Mouse (Mus musculus): ENCODE data around the gene Fyb2. TPM values are rescaled to one million over a fixed set of nuclear protein-coding genes. Genes with fewer than 3 reads are reported as not detected.
"Not testable (repeated sequence)": the region's sequence is repeated elsewhere in the genome, so short reads cannot be mapped to it uniquely, and the experiment has no call there.

Fyb2 gene
- polyA plus RNA-seq, 1 experiment from 2014 or later: 0.24 TPM

DNA sequence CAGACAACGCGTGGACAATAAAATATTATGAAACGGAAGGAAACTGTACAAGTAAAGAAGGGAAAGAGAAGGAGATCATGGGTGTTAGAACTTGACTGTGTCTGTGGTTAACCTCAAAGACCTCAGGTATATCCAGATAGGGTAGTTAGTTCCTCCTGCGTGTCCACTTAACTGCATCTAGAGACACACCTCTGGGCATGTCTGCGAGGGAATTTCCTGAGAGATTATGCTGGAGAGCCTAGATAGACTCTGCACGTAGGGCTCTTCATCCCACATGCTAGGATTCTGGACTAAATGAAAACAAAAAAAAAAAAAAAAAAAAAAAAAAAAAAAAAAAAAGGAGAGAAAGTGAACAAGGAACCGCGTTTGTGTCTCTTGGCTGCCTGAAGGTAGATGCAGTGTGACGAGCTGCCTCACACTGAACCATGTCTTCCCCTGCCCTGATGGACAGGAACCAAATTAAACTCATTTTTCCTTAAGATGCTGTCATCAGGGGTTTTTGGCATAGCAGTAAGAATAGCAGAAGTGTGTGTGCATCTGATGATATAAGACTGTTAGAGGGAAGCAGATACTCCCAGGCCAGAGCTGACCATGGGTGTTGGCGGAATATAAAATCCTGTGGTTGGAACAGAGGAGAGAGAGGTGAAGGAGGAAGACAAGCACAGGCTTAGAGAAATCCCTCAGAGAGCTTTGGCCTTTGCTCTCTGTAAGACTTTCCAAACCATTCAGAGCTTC, 80.1 kb downstream of the Fyb2 start:
- no peak overlapping the region for H3K27ac ChIP-seq
- no peaks in the 10 kb centered on the region for H3K36me3 ChIP-seq
- H3K27me3 ChIP-seq (ENCODE audit: insufficient read depth, poor library complexity, severe bottlenecking): no peaks in the 10 kb centered on the region
- H3K4me1 ChIP-seq: no peaks in the 10 kb centered on the region
- WGBS: 85% methylated on average over 10 of the region's 10 CpGs
- DNase-seq (ENCODE audit: low spot score): no peak
- no peak overlapping the region for H3K4me3 ChIP-seq
- no peaks in the 10 kb centered on the region for H3K9me3 ChIP-seq

DNA sequence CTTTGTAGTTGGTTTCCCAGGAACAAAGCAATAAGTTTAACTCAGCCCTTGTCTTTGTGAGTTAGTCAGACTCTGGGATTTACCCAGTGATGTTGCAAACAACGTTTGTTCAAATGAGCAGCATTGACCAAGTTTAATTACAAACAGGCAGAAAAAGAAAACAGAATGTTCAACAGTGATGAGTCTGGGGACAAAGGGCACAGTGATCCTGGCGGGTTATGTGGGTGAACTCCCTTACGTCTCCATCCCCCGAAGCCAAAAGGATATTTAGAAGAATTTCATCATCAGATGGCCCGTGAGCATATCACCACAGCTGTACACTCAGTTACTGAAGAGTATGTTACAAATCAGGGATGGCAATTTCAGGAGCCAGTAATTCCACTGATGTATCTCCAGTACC, 86.4 kb downstream of the Fyb2 start:
- no peaks in the 10 kb centered on the region for H3K9me3 ChIP-seq
- no peaks in the 10 kb centered on the region for H3K36me3 ChIP-seq
- no peak for DNase-seq (ENCODE audit: low spot score)
- H3K4me3 ChIP-seq: no peak overlapping the region
- no peak overlapping the region for H3K27ac ChIP-seq
- 76% methylated on average over 5 of the region's 5 CpGs for WGBS
- no peaks in the 10 kb centered on the region for H3K27me3 ChIP-seq (ENCODE audit: insufficient read depth, poor library complexity, severe bottlenecking)
- H3K4me1 ChIP-seq: no peaks in the 10 kb centered on the region

DNA sequence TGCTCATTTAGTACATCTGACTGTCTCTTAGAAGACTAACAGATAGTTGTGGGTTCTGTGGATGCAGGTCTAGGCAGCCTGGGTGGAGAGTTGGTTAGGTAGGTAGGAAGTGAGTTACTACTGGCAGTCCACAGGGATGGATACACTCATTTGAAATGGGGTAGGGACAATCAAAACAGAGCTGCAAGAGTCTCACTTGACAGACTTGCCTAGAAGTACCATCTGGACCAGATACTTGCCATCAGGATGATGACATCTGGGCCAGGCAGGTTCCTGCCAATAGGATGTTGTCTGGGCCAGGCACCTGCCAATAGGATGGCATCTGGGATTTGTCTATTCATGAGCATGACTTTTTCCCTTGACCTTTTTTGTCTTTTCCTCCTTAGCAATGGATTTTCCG, 88.5 kb downstream of the Fyb2 start:
- H3K36me3 ChIP-seq: no peaks in the 10 kb centered on the region
- no peak overlapping the region for H3K27ac ChIP-seq
- no peaks in the 10 kb centered on the region for H3K27me3 ChIP-seq (ENCODE audit: insufficient read depth, poor library complexity, severe bottlenecking)
- no peak overlapping the region for H3K4me3 ChIP-seq
- 70% methylated on average over 1 of the region's 1 CpGs for WGBS
- no peaks in the 10 kb centered on the region for H3K4me1 ChIP-seq
- DNase-seq (ENCODE audit: low spot score): no peak
- no peaks in the 10 kb centered on the region for H3K9me3 ChIP-seq

DNA sequence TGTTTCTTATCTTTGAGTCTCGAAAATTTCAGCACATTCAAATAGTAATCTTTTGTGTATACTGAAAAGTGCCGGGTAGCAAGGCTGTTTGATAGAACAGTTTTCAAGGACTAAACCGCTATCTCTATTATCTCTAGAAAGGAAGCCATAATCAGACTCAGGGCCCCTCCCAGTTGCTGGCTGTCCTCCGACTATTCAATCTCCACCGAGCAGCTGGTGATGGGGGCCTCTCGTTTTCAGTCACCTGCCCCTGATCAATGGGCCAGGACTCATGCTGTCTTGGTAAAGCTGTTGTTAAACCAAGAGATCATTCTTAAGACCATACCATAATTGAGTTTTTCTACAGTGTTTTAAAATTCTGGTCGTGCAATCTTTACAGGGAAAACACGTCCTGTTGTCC, 90.9 kb downstream of the Fyb2 start:
- H3K9me3 ChIP-seq: no peaks in the 10 kb centered on the region
- 50% methylated on average over 8 of the region's 8 CpGs for WGBS
- DNase-seq (ENCODE audit: low spot score): no peak
- H3K36me3 ChIP-seq: no peaks in the 10 kb centered on the region
- no peak overlapping the region for H3K27ac ChIP-seq
- H3K4me1 ChIP-seq: no peaks in the 10 kb centered on the region
- no peaks in the 10 kb centered on the region for H3K27me3 ChIP-seq (ENCODE audit: insufficient read depth, poor library complexity, severe bottlenecking)
- no peak overlapping the region for H3K4me3 ChIP-seq

DNA sequence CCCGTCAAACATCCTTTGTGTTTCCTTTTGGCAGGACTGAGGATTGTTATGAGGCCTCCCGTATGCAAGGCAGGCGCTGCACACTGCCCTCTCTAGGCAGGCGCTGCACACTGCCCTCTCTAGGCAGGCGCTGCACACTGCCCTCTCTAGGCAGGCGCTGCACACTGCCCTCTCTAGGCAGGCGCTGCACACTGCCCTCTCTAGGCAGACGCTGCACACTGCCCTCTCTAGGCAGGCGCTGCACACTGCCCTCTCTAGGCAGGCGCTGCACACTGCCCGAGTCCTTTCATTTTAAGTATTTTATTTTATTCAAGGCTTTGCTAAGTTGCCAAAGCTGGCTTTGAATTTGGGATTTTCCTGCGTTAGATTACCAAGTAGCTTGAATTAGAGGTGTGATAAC, 91.4 kb downstream of the Fyb2 start:
- not testable (repeated sequence) for H3K27ac ChIP-seq; H3K36me3 ChIP-seq; H3K4me1 ChIP-seq; DNase-seq (ENCODE audit: low spot score); H3K9me3 ChIP-seq; H3K4me3 ChIP-seq; H3K27me3 ChIP-seq (ENCODE audit: insufficient read depth, poor library complexity, severe bottlenecking)
- 87% methylated on average over 12 of the region's 12 CpGs for WGBS

DNA sequence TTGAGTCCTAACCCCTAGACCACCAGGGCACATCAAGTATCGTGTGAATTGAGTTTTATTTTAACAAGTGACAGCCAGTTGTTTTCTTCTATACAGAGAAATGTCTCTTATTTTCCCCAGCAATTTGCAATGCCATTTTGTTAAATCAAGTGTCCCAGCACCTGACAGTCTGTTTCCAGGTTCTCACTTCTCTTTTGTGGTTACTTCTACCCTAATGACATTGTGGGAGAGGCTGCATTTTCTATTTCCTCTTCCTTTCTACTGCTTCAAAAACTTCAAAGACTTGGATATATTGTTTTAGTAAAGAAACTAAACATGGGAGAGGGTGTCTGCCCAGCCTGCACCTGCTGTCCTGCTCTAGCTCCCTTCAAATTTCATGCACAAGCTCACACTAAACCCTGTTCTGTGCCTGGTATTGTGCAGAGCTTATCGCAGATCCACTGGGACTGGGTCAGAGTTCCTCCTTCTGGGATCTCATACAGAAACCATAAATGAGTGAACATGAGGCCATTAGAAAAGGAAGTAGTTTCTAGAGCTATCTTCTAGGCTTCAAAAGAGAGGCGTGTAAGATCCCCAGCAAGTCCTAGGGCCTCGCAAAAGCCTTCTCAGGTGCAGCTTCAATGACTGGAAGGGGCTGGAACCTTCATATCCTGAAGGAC, 94.2 kb downstream of the Fyb2 start:
- peaks cover 1% of the 10 kb centered on the region; the same call in 1 of the 2 replicates for H3K36me3 ChIP-seq
- no peaks in the 10 kb centered on the region for H3K4me1 ChIP-seq
- H3K27me3 ChIP-seq (ENCODE audit: insufficient read depth, poor library complexity, severe bottlenecking): no peaks in the 10 kb centered on the region
- no peak overlapping the region for H3K4me3 ChIP-seq
- no peak overlapping the region for H3K27ac ChIP-seq
- H3K9me3 ChIP-seq: no peaks in the 10 kb centered on the region
- 85% methylated on average over 4 of the region's 4 CpGs for WGBS
- DNase-seq (ENCODE audit: low spot score): no peak

DNA sequence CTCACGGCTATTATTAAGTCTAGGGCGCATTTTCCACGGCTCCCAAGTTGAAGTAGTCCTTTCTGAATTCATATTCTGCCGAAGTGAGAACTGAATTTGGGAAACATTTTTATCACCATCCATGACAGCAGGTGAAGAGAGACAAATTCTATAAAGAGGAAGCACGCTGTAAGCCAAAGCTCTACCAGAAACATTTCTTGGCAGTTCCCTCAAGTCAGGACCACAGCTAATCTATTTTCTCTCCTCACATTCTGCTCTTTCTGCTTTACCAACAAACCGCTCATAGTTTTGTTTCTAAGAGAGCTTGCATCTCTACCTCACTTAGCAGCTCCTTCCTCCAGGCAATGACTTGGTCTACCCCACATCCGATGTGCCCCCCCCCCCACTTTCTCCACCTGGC, 100.5 kb downstream of the Fyb2 start:
- 90% methylated on average over 7 of the region's 7 CpGs for WGBS
- Histone ChIP-seq H3K9me3 (no peaks in the 10 kb centered on the region), H3K36me3 (peaks cover 22% of the 10 kb centered on the region; the same call in 1 of the 2 replicates), H3K27me3 (ENCODE audit: insufficient read depth, poor library complexity, severe bottlenecking) (no peaks in the 10 kb centered on the region), H3K4me3 (no peak overlapping the region), H3K4me1 (no peaks in the 10 kb centered on the region), H3K27ac (no peak overlapping the region)
- DNase-seq (ENCODE audit: low spot score): no peak

DNA sequence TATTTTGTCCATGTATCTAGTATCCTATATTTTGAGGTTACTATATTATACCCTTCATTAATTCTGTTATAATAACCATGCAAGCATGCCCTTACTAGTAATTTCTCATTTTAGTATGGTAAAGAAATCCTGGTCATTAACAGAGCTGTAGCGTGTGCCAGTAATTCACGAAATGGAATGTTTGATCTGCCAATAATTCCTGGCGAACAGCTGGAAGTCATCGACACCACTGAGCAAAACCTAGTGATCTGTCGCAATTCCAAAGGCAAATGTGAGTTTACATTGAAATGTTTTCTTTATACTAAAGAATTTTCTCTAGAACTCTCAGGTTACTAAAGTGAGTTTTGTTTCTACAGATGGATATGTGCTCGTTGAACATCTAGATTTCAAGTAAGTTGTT, 102.2 kb downstream of the Fyb2 start:
- no peak overlapping the region for H3K27ac ChIP-seq
- no peak overlapping the region for H3K4me3 ChIP-seq
- 88% methylated on average over 6 of the region's 6 CpGs for WGBS
- no peaks in the 10 kb centered on the region for H3K27me3 ChIP-seq (ENCODE audit: insufficient read depth, poor library complexity, severe bottlenecking)
- H3K4me1 ChIP-seq: no peaks in the 10 kb centered on the region
- no peak for DNase-seq (ENCODE audit: low spot score)
- H3K9me3 ChIP-seq: no peaks in the 10 kb centered on the region
- peaks cover 29% of the 10 kb centered on the region; the same call in 1 of the 2 replicates for H3K36me3 ChIP-seq

DNA sequence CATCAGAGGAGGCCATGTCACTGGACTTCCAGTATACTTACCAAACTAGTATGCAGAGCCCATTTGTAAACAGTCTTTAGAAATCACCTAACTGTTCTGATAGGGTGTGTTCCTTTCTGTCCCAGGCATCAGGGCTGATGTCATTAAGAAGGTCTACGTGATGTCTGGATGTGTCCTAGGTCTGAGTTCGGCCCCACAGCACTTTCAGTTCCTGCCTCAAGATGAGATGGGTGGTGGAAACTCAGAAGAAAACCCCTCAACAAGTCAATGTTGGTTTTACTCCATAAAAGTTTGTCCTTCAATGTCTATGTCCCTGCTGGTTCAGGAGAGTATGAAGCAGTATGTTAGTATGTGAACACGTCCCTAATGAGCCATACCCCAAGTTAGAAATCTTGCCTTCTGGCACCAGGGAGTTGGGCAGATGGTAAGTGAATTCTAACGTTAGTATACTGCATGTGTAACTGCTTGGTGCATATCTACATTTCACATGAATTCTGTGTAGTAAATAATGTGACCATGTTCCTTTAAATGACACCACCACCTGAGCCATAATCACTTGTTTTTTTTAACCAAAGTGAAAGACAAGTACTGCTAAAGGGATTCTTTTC, 102.9 kb downstream of the Fyb2 start:
- no peaks in the 10 kb centered on the region for H3K27me3 ChIP-seq (ENCODE audit: insufficient read depth, poor library complexity, severe bottlenecking)
- no peak for DNase-seq (ENCODE audit: low spot score)
- 82% methylated on average over 4 of the region's 4 CpGs for WGBS
- H3K36me3 ChIP-seq: peaks cover 29% of the 10 kb centered on the region; the same call in 1 of the 2 replicates
- no peaks in the 10 kb centered on the region for H3K9me3 ChIP-seq
- no peaks in the 10 kb centered on the region for H3K4me1 ChIP-seq
- no peak overlapping the region for H3K27ac ChIP-seq
- no peak overlapping the region for H3K4me3 ChIP-seq

DNA sequence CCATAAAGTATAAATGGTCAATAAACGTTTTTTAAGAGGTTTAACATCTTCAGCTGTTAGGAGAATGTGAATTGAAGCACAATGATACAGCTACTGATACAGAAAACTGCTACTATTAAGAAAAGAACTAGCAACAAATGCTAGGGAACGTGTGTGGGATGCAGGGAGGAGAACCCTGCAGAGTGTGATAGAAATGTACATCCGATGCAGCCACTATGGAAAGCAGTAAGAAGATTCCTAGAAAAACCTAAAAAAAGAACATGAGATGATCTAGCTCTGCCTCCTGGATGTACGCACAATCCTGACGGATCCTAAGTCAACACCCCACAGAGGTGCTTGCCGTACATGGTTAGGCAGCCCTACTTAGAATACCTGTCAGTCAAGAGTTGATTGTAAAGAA, 114.0 kb downstream of the Fyb2 start:
- no peaks in the 10 kb centered on the region for H3K36me3 ChIP-seq
- H3K9me3 ChIP-seq: no peaks in the 10 kb centered on the region
- WGBS: 77% methylated on average over 6 of the region's 6 CpGs
- DNase-seq (ENCODE audit: low spot score): no peak
- no peak overlapping the region for H3K27ac ChIP-seq
- no peaks in the 10 kb centered on the region for H3K4me1 ChIP-seq
- no peaks in the 10 kb centered on the region for H3K27me3 ChIP-seq (ENCODE audit: insufficient read depth, poor library complexity, severe bottlenecking)
- H3K4me3 ChIP-seq: no peak overlapping the region

DNA sequence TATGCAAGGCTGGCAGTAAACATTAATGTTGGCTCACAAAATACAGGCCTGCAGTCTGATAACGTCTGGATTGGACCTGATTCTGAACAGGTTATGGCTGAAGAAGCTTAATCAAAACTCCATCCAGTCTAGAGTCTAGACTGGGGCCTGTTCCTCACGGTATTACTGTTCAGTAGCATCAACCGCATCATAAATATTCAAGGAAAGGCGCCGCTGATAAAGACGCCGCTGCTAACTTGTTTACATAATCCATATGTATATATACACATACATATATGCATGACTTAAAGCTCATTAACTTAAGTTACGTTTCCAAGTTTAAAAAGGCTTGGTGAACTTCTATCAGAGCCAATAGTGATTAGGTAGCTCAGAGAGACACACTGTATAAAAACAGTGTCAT, 117.8 kb downstream of the Fyb2 start:
- no peak overlapping the region for H3K27ac ChIP-seq
- 84% methylated on average over 8 of the region's 8 CpGs for WGBS

DNA sequence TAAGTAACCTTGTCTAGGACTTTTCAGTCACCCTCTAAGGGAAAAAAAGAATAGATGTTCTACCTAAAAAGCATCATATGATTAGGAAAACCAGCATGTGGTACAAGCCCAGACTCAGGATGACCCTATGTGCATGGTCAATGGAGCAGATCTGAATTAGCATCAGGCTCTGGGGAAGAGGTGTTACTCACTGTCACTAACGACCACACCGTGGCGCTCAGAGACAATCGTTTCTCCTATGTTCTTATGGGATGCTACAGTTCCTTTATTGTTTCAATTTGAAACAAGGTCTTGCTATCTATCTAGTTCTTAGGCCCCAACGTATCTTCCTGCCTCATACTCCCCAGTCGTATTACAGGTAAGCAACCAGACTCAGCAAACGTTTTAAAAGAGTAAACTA, 119.9 kb downstream of the Fyb2 start:
- no peak for DNase-seq (ENCODE audit: low spot score)
- H3K36me3 ChIP-seq: peaks cover 10% of the 10 kb centered on the region; the same call in 1 of the 2 replicates
- 55% methylated on average over 7 of the region's 7 CpGs for WGBS

More for the DNA sequence above, 117.8 kb downstream of the Fyb2 start:
- H3K27me3 ChIP-seq (ENCODE audit: insufficient read depth, poor library complexity, severe bottlenecking): no peaks in the 10 kb centered on the region
- H3K36me3 ChIP-seq: peaks cover 5% of the 10 kb centered on the region; the same call in 1 of the 2 replicates
- H3K9me3 ChIP-seq: no peaks in the 10 kb centered on the region
- H3K4me1 ChIP-seq: peaks cover 3% of the 10 kb centered on the region; the same call in 1 of the 2 replicates
- no peak for DNase-seq (ENCODE audit: low spot score)
- H3K4me3 ChIP-seq: no peak overlapping the region

DNA sequence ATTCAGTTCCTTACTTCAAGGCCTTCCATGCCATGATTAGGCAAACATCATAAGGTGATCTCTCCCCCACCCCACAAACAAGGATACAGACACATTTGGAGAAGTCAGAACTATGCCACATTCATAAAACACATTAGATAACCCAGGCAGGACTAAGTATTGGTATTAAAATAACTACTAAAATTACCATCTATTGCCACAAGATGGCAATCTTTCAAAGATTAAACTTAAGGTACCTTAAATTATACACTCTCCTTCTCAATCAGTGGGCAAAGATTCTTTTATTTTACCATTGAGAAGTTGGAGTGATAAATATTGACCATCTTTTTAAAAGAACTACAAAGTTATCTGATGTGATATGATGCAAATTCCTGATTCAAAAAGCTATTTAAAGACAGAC, 121.0 kb downstream of the Fyb2 start:
- no peak for DNase-seq (ENCODE audit: low spot score)
- H3K4me1 ChIP-seq: peaks cover 5% of the 10 kb centered on the region; the same call in 1 of the 2 replicates

More for the DNA sequence above, 119.9 kb downstream of the Fyb2 start:
- Histone ChIP-seq H3K4me3 (no peak overlapping the region), H3K9me3 (no peaks in the 10 kb centered on the region), H3K27me3 (ENCODE audit: insufficient read depth, poor library complexity, severe bottlenecking) (no peaks in the 10 kb centered on the region), H3K27ac (no peak overlapping the region), H3K4me1 (peaks cover 5% of the 10 kb centered on the region; the same call in 1 of the 2 replicates)

More for the DNA sequence above, 121.0 kb downstream of the Fyb2 start:
- Histone ChIP-seq H3K4me3 (no peak overlapping the region), H3K27me3 (ENCODE audit: insufficient read depth, poor library complexity, severe bottlenecking) (no peaks in the 10 kb centered on the region), H3K9me3 (no peaks in the 10 kb centered on the region), H3K27ac (no peak overlapping the region), H3K36me3 (peaks cover 17% of the 10 kb centered on the region; the same call in 1 of the 2 replicates)

All from heart, embryonic 10.5 days (tissue).